Mouse (Mus musculus): ENCODE measurements around the gene Itpr2.
"Not testable (repeated sequence)": the region's sequence is repeated elsewhere in the genome, so short reads cannot be mapped to it uniquely, and the experiment has no call there.

The Itpr2 gene

DNA sequence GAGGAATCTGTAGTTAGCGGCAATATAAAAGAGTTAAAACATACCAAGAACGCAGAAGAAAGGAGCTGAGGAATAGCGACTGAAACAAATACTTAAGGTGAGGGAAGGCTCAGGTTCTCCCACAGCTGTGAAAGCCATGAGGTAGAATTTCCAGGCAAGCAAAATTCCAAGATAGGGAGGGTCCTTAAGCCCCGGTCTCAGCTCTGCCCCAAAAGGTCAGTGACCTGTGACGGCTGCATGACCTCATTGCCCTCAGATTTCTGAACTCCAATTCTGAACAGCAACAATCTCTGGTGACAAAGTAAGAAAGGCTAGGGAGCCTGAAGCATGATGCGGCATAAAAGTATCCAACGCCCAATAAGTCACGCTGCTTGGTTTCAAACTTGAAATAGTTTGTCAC lies 33.7 kb downstream of the Itpr2 start:
- DNase-seq (ENCODE audit: low read depth, low spot score) = no peak

DNA sequence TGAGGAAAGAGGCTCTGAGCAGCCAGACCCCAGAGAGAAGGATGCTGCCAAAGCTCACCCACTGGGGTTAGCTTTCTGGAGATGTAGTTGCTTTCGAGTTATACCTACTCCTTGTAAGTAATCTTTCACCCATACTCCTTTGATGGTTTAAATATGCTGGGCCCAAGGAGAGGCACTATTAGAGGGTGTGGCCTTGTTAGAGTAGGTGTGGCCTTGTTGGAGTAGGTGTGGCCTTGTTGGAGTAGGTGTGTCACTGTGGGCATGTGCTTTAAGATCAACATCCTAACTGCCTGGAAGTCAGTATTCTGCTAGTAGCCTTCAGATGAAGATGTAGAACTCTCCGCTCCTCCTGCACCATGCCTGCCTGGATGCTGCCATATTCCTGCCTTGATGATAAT lies 37.4 kb downstream of the Itpr2 start:
- not testable (repeated sequence) for DNase-seq (ENCODE audit: low read depth, low spot score)

DNA sequence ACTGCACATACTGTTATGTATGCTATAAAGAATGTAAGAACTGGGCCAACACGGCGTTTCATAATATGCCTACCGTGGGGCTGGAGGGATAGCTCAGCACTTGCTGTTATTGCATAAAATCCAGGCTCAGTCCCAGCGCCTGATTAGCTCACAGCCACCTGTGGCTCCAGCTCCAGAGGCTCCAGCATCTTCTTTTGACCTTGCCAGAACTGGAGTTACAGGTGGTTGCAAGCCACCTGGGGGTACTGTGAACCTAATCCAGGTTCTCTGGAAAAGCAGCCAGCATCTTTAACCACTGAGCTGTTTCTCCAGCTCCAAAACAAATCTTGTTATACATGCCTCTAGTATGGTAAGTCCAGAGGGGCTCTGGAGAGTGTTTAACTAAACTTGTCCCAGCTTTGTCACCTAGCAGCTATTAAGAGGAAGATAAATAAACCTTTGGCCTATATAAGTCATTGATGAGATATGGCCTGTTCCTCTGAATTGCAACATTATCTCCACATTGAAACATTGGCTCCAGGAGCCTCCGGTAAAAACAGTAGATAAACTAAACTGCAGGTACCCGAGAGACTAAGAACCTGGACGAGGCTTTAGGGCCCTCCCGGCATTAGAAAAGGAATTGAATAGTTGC lies 37.9 kb downstream of the Itpr2 start:
- DNase-seq (ENCODE audit: low read depth, low spot score) = no peak

DNA sequence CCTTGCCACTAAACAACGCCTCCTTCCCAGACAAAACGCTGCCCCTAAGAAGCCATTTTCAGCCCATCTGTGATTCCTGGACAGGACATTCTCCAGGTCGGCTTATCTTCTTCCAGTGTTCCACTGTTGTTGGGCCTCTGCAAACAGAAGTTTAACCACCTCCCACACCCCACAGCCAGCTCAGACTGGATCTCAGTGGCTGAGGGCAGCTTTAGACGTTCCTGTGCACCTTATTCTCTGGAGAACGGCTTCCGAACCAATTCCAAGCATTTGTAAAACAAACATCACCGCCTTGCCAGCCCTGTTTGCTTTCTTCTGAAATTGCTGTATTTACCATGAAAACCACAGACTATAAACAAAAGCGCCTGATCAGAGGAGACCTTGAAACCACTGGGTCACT lies 41.1 kb downstream of the Itpr2 start:
- DNase-seq (ENCODE audit: low read depth, low spot score) = no peak

DNA sequence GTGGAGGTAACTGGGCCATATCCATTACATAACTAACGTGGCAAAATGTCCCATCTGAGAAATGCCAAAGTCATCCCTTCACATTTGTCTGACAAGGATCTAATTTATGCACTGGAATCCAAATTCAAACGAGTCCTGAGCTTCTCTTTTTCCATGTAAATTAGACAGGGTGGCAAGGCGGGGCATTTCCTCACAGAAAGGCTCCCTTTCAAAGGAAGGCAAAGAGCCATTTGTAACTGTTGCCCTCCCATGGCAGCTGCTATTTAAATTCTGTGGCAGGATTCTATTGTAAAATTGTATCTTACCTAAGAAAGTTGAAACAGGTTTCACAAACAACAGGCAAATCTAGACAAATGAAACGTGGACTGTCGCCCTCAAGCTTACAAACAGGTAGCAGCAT lies 43.6 kb downstream of the Itpr2 start:
- no peak for DNase-seq (ENCODE audit: low read depth, low spot score)

DNA sequence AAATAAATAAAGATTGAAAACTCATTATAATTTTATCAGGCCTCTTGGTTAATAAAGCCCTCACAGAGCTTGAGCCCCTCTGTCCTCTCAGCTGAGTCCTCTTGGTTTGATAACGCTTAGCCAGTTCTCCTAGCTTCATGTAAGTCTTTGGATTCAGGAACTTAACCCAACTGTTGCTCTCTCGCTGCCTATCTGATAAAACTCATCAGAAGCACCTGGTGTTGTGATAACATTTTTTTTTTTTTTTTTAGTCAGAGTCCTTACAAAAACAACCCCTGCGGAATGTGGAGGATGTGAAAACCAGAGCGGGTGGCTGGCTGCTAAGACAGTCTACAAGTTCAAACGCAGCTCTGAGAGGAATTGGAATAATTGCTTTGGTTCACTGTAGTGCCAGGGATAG lies 45.3 kb downstream of the Itpr2 start:
- DNase-seq (ENCODE audit: low read depth, low spot score) = no peak

DNA sequence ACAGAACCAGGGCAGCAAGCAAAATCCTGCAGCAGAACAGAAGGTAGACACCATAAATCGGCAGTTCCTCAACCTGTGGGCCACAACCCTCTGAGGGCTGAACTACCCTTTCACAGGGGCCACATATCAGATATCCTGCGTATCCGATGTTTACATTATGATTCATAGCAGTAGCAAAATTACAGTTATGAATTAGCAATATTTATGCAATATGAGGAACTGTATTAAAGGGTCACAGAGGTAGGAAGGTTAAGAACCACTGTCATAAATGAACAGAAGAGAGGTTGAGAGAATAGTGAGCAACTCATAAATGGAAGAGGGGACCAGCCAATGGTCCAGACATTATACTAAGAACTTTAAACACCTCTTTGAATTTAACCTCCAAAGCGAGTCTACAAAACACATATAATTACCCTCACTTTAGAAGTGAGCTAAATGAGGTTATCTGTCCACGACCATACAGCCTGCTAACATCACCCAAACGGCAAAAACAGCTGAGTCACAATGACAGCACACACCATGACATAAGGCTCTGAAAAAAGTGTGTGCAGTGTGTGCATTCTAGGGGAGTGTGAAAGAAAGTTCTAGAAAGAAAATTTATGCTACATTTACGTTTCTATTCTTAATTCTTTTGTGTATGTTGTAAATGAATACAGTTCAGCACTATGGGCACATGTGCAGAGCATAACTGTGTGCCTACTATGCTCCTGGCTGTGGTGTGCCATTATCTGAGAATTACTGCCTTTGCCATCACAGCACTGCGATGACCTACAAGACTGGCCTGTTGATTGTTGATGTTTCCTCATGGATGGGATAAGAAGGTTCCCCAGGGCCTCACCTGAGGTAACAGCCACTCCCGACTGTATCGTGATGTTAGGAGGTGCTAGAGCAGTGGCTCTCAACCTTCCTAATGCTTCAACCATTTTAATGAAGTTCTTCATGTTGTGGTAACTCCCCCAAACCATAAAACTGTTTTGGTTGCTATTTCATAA lies 47.2 kb downstream of the Itpr2 start:
- DNase-seq (ENCODE audit: low read depth, low spot score) = peak; percentile 47

DNA sequence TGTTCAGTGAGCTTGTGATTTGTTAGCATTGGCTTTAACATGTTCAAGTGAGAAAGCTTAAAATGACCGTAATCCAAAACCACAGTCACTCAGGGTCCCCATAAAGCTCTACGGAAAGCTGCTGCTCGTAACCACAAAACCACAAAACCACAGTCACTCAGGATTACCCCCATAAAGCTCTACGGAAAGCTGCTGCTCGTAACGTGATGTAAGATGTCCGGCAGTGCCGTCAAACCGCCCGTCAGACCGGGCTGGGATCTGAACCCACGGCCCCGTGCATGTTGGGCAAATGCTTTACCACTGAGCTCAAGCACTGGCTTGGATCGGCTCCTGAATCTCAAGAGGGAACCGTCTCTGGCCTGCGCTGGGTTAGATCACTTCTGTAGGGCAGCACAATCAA lies 49.5 kb downstream of the Itpr2 start:
- DNase-seq (ENCODE audit: low read depth, low spot score) = no peak

DNA sequence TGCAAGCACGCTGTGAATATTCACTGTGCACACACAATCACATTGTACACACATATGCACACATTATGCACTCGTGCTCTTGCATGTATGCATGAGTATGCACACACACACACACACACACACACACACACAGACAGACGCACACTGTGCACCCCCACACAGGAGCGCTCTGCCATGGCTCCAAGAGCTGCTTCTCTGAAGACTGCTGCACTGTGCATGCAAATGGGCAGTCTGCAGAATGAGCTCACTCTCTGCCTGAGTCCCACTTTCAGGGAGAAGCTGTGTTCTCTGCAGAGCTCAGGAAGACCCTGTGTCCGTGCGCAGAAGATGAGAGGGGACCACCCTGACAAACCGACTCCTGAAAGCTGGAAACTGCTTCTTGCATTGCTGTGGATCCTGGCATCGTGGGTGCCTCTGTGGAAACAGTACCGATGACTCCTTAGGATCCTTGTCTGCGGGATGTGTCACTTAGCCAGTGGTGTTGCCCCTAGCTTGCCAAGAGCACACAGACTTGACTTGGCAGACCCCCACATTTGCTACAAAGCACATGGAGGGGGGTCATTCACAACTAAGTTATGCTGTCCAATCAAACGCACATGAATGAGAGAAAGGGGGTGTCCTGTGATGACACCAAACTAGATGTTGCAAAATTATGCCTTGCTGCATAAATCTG lies 55.9 kb downstream of the Itpr2 start:
- DNase-seq (ENCODE audit: low read depth, low spot score) = no peak

DNA sequence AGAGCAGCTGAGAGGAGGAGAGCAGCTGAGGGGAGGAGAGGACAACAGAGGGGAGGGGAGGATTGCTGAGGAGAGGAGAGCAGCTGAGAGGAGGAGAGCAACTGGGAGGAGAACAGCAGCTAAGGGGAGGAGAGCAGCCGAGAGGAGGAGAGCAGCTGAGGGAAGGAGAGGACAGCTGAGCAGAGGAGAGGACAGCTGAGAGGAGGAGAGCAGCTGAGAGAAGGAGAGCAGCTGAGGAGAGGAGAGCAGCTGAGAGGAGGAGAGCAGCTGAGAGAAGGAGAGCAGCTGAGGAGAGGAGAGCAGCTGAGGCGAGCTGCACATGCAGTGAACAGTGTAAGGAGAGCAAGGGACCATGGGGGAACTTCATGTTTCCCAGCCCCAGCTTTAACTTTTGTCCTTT lies 62.2 kb downstream of the Itpr2 start:
- DNase-seq (ENCODE audit: low read depth, low spot score) = no peak

DNA sequence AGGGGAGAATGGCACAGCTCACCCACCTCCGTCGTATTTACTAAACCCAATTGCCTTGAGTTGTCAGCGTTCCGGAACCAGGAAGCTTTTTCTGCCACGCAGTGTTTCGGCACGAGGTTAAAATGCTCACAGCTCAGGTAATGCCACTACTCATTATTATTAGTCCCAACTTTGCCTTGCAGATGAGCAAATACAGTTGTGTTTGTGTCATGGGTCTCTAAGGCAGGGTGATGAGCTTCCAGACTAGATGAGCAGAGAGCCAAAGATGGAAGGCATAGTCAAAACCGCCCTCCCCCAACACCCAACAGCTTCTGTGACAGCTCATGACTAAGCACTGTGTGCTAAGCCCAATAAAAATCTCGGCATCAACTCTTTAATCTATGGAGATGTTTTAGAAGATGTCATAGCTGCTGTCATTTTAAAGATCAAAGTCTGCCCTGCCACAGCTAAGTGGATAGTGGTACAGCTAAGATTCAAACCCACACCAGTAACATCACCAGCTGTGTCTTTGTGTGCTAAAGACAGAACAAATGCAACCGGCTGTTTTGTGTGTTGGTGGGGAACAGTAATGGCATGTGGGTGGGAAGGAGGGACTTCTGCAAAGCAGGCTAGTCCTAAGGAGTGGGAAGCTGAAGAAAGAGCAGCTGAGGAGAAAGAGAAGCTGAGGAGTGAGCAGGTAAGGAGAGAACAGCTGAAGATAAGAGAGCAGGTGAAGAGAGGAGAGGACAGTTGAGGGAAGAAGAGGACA lies 62.8 kb downstream of the Itpr2 start:
- DNase-seq (ENCODE audit: low read depth, low spot score) = no peak

DNA sequence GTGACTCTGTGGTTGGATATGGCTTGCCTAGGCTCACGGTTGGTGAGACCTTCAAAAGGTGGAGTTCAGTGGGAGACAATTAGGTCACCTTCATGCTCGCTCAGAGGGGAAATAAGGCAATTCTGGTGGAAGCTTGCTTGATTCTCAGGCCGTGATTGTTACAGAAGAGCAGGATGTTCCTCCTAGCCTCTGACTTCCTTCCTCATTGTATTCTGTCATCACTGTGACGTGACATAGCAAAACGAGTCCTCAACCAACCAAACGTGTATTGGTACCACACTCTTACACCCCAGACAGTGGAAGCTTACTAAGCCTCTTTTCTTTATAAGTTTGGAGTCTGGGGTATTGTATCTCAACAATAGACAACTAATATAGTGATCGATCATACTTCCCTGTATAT lies 64.0 kb downstream of the Itpr2 start:
- DNase-seq (ENCODE audit: low read depth, low spot score) = no peak

DNA sequence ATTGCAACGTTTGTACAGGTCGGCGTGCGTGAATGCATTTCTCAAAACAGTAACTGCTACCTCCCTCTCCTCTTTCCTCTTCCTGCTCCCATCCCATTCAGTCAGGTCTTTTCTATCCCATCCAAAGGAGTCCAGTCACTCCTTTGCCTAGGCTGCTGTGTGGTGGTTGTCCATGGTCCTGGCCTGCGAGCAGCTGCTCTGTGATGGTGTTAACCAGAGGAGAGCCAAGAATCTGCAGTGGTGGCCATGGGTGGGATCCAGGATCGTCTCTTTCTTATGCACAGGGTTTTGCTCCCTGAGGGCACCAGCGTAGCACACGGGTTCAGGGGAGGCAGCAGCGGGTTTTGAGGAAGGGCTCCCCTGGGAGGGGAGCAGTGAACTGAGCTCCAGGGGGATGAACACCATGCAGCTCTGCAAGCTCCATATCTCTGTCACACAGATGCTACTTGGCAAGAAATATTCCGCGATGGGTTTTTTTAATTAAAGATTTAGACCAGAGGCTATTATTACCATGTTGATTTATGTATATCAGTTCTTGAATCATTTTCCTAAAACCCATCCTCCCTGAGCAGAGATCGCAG lies 65.0 kb downstream of the Itpr2 start:
- no peak for DNase-seq (ENCODE audit: low read depth, low spot score)

DNA sequence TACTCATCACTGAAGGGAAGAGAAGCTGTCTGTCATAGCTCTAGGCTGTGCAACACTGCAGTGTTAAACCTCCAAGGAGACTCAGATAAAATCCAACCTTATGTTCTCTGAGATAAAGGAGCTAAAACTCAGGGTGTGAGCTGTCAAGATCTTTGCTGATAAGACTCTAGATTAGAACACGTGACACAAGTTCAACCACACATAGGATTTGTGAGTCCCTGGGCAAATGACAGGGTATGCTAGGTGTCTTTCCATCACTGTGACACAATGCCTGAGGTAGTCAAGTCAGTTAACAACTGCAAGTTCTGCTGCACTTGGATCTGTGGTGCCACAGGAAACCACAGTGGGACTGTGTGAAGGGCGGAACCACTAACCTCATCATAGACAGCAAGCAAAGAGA lies 67.8 kb downstream of the Itpr2 start:
- no peak for DNase-seq (ENCODE audit: low read depth, low spot score)

DNA sequence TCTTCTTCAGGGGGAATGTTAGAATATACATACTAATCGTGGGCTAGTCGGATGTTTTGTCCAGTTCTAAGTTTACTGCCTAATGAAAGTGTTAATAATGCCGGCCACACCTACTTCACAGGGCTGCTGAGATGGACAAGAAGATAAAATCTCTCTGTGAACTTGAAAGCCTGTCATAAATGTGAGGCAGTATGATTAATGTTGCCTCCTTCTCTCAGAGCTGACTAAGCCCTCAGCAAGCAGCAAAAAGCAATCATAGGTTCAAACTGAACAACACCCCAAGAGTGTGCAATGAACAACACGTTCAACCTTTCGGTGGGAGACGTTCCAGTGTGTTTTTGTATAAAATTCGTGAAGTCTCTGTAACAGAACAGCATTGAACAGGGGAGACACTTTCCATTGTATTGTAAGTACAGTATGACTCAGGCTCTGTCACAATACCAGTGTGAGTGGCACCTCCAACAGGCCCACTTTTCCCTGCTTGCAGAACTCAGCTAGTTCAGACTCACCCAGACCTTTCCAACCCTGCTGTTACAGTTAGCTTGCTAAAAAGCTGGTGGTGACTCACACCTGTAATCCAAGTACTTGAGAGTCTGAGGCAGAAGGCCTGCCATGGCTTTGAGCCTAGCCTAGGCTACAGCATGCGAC lies 69.7 kb downstream of the Itpr2 start:
- no peak for DNase-seq (ENCODE audit: low read depth, low spot score)

DNA sequence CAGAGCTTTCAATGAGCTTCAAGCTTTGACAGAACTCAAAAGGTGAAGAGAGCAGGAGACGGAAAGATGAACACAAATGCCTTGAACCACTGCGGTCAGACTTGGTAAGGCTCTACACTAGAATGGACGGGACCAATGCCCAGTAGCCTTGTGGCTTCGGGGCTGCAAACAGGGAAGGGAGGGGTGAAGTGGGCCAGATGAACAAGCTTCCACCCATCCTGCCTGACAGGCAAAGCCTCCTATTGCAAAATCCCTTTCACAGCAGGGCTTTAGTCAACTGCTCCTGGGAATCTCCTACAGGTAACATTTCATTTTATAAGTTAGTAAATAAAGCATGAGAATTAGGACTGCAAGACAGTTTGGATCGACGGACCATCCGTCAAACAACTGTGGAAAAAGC lies 70.2 kb downstream of the Itpr2 start:
- DNase-seq (ENCODE audit: low read depth, low spot score) = no peak

DNA sequence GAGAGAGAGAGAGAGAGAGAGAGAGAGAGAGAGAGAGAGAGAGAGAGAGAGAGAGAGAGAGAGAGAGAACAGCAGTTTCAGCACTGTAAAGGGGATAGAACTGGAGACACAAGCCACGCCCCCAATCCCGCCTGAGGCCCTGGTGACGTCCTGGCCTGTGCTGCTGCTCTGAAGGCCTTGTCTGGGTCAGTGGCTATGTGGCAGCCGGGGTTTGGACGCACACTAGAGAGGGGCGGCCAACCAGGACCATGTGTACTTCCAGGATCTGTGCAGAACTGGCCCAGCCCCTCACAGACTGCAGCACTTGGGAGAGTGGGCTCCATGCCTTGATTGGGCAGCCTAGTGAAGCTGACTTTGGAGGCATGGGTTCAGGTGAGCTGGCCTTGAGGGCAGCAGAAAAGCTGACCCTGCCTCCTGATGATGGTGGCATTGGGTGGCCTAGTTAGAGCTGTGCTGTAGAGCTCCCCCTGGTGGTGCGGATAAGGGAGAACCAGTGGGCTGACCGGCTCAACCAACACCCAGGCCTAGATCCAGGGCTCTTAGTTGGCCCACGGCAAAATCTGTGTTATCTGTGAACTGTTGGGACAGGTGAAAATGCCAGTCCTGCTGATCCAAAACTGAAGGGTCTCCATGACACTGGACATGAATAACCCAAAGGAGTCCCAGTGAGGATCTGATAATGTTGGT lies 72.2 kb downstream of the Itpr2 start:
- peak; percentile 75 for DNase-seq (ENCODE audit: low read depth, low spot score)

DNA sequence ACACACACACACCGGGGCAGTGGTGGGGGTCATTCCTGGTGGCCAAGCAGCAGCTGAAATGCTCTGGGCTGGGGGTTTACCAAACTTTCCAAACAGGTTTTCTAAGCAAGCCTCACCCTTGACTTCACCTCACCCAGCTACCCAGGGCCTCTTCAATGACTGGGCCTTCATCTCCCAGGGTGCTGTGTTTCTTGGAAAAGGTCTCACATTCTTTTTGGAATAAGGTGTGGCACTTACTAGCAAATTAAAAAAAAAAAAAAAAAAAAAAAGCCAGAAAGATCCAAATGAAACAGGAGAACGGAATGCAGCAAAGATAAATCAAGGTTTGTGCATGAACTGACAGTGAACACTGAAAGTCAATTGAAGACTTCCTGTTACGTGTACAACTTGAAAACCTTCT lies 77.2 kb downstream of the Itpr2 start:
- no peak for DNase-seq (ENCODE audit: low read depth, low spot score)

DNA sequence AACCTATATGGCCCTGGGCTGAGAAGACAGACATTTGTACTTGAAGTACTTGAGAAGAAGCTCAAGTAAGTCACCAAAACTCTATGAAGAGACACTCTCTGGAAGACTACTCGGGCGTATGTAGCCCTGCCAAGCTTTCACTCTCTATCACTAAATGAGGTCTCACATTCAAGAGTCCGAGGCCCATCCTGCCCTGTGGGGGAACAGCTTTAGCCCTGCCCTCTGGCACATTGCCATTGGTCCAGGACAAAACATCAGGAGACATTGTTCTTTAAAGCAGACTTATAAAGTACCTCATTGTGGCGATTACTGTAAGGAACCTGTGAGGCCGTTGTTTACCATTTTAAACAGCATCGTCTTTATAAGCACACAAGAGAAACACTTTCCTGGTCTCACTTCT lies 77.7 kb downstream of the Itpr2 start:
- DNase-seq (ENCODE audit: low read depth, low spot score) = no peak

DNA sequence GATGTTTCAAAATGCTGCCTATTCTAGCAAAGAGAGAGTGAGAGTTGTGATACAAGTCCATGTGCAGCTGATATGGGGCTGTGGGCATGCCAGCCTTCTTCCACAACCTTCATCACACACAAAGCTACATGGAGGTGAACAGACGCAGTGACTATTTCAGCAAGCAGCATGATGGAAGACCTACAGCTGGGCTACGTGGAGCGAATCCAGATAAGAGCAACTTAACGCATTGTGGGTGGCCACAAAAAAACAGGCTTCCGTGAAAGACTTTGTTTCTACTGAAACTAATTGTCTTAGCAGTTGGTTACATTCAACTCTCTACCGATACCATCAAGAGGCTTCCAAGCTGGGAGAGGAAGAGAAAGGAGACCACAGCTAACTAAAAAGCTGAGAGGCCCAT lies 81.3 kb downstream of the Itpr2 start:
- no peak for DNase-seq (ENCODE audit: low read depth, low spot score)
